Mouse (Mus musculus): ENCODE data around the gene Ackr3.

Ackr3 gene

DNA sequence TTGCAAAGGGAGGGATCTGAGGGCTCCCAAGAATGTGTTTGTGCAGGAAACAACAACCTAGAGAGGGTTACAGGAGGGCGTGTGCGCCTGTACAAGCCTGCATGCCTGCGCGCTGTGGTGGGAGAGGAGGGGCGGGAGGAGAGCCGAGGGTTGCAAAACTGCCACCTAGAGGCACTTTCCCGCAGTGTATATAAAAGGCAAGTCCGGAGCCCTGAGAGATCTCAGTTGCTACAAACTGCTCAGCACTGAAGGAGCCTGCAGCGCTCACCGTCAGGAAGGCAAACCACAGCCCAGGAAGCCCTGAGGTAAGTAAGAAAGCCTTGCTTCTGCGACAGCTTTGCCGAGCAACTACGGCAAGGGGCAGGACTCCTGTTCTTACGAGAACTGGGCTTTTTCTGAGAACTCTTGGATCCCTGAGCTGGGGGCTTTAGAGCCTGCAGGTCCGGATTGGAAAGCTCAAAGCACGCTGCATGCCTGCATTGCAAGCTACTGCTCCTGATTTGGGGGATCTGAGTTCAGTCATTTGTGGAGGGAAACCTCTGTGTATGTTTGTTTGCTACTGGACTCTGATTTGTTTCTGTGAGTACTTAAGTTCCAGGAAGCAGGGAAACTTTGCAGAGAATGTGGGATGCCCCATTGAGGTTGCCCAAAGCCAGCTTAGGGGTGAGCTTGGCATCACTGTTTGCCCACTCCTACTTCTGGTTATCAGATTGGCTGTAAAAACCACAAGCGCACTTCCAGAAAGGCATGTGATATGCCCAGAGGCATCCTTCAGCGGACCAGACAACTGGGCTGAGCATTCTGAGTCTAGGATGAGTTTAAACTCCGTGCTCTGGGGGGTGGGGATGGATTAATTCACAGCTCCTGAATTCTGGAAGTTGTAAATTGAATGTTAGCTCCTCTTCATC, at the start of gene Ackr3:
TSS of gene Ackr3 (plus strand) at position 198 of the 908 bp plus-strand sequence.
- in situ Hi-C loops (cut with MboI; ENCODE audit: low pct_unique_long_range_greater_than_20kb in 1 of 2, low sequenced_read_pairs in 2 of 2, unreplicated experiment in 1 of 2) = no loop called here

DNA sequence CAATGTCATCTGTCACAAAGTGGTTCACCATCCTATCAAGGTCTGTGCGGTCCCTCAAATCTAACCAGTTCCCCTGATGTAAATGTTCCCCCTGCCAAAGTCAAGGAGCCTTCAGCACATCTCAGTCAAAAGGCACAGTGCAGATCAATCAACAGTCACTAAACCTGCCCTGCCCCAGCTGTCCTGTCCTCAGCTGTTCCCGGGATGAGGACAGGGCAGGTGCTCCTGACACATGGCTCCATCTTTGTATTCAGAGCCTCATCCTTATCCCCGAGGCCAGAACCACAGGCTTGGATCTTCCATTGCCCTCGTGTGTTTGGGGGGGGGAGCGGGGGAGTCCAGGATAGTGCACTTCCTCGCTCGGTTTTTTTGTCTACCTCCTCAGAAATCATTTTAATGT, 47.2 kb upstream of the Ackr3 start:
- in situ Hi-C loops (cut with MboI; ENCODE audit: low pct_unique_long_range_greater_than_20kb in 1 of 2, low sequenced_read_pairs in 2 of 2, unreplicated experiment in 1 of 2) = no loop called here

DNA sequence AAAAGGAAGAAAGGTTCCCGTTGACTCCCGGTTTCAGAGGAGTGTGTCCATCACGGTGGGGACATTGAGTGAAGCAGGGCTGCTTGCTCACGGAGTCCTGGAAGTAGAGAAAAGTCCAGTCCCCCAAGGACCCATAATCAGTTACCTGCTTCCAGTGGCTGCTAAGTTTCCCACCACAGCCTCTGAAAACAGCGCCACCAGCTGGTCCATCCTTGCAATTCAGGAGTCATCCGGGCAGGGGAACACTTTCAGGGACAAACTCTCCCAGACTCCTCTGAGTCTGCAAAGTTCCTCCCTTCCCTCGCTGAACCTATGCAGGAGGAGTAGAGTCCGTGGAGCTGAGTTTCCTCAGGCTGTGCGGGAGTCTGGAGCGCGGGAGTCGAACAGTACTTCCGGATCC, 43.9 kb upstream of the Ackr3 start:
- in situ Hi-C loops (cut with MboI; ENCODE audit: low pct_unique_long_range_greater_than_20kb in 1 of 2, low sequenced_read_pairs in 2 of 2, unreplicated experiment in 1 of 2) = no loop called here

- in situ Hi-C loops (cut with MboI; ENCODE audit: low pct_unique_long_range_greater_than_20kb in 1 of 2, low sequenced_read_pairs in 2 of 2, unreplicated experiment in 1 of 2) = no loop called here
These were observed 42.2 kb upstream of the Ackr3 start for GRCm38 (mm10) chr1:90161623-90162022.

DNA sequence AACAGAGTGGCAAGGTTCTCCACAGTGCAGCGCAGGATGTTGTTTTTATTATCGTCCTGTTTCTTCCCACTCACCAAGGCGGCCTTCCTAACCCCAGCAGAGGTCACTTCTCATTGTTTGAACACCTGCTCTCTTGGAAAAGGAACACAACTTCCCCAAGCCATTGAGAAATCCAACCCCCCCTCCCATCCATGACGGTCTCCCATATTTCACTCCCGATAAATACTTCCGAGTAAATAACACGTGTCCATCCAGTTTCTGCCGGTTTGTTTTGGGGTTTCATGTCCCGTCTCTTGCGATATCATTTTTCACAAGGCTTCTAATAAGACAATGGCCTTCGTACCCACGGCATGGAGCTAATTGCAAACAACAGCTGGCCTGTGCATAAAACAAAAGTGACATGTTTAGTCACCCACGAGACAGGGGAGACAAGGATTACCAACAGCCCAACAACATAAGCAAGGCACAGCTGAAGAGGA, 41.4 kb upstream of the Ackr3 start:
- in situ Hi-C loops (cut with MboI; ENCODE audit: low pct_unique_long_range_greater_than_20kb in 1 of 2, low sequenced_read_pairs in 2 of 2, unreplicated experiment in 1 of 2) = no loop called here

- in situ Hi-C loops (cut with MboI; ENCODE audit: low pct_unique_long_range_greater_than_20kb in 1 of 2, low sequenced_read_pairs in 2 of 2, unreplicated experiment in 1 of 2) = no loop called here
These were observed 40.6 kb upstream of the Ackr3 start for GRCm38 (mm10) chr1:90163161-90163560.

DNA sequence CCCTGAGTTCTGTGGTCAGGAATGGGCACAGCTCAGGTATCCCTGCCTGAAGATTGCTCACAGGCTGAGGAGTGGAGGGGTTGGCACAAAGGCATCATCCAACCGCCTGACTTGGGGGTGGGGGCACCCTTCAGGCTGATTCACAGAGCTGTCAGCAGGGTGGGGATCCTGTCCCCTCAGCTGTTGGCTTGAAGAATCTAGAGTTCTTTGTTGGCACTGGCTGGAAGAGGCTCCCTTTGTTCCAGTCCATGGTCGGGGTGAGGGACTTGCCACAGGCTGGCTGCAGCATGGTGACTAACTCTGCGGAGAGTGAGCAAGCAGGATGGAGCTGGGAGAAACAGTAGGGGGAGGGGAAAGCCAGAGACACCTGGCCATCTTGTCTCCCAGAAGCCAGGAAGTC, 39.5 kb upstream of the Ackr3 start:
- in situ Hi-C loops (cut with MboI; ENCODE audit: low pct_unique_long_range_greater_than_20kb in 1 of 2, low sequenced_read_pairs in 2 of 2, unreplicated experiment in 1 of 2) = no loop called here

DNA sequence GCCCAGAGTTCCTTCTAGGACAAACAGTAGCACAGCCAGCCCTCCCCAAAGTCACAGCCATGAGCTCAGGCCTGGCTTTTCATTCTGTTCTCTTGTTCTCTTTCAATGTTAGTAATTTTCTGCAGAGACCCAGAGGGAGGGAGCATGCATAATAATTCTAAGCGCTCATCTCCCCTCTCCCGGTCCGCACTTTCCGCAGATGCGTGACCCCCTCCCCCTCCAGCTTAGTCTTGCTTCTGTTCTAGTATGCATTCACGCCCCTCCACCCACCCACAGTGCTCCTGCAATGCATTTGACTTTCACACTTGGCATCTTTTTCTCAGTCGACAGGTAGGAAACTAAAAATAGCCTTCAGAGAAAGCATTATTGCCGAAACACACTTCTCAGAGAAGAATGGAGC, 29.4 kb upstream of the Ackr3 start:
- in situ Hi-C loops (cut with MboI; ENCODE audit: low pct_unique_long_range_greater_than_20kb in 1 of 2, low sequenced_read_pairs in 2 of 2, unreplicated experiment in 1 of 2) = no loop called here

- in situ Hi-C loops (cut with MboI; ENCODE audit: low pct_unique_long_range_greater_than_20kb in 1 of 2, low sequenced_read_pairs in 2 of 2, unreplicated experiment in 1 of 2) = no loop called here
These were observed 27.6 kb upstream of the Ackr3 start for GRCm38 (mm10) chr1:90176223-90176622.

- in situ Hi-C loops (cut with MboI; ENCODE audit: low pct_unique_long_range_greater_than_20kb in 1 of 2, low sequenced_read_pairs in 2 of 2, unreplicated experiment in 1 of 2) = no loop called here
These were observed 26.2 kb upstream of the Ackr3 start for GRCm38 (mm10) chr1:90177565-90177964.

- in situ Hi-C loops (cut with MboI; ENCODE audit: low pct_unique_long_range_greater_than_20kb in 1 of 2, low sequenced_read_pairs in 2 of 2, unreplicated experiment in 1 of 2) = no loop called here
These were observed 25.8 kb upstream of the Ackr3 start for GRCm38 (mm10) chr1:90177978-90178377.

- in situ Hi-C loops (cut with MboI; ENCODE audit: low pct_unique_long_range_greater_than_20kb in 1 of 2, low sequenced_read_pairs in 2 of 2, unreplicated experiment in 1 of 2) = no loop called here
These were observed 23.3 kb upstream of the Ackr3 start for GRCm38 (mm10) chr1:90180479-90180878.

DNA sequence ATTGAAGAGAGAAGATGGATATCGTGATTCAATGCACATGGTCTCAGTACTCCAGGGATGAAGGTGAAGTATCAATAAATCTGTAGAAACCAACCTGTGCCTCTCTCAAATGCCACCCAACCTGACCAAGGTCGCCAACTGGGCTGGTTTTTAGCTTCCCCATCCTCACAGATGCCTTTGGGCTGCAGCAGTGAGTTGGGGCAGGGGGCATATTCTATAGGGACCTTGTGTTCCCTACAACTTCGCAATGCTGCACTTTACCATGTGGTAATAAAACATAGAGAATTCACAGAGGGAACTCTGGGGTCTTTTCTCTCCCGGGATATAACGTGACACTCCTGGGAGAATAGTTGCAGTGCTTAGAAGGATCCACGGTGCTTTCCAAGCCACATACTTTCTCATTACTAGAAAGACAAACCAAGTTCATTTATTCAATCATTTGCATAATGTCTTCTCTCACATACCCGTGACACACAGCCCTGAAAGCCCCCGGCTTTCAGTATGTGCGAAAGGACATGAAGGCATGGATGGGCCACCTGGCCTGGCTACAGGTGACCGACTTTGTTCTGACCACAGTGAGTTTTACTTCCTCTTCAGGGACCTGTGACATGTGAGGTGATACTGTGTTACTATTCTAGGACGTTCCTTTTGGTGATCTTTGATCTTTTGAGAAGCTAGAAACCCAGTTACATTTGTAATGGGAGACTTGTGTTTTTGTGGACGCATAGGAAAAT, 22.6 kb upstream of the Ackr3 start:
- in situ Hi-C loops (cut with MboI; ENCODE audit: low pct_unique_long_range_greater_than_20kb in 1 of 2, low sequenced_read_pairs in 2 of 2, unreplicated experiment in 1 of 2) = no loop called here

- in situ Hi-C loops (cut with MboI; ENCODE audit: low pct_unique_long_range_greater_than_20kb in 1 of 2, low sequenced_read_pairs in 2 of 2, unreplicated experiment in 1 of 2) = no loop called here
These were observed 21.3 kb upstream of the Ackr3 start for GRCm38 (mm10) chr1:90182521-90182920.

DNA sequence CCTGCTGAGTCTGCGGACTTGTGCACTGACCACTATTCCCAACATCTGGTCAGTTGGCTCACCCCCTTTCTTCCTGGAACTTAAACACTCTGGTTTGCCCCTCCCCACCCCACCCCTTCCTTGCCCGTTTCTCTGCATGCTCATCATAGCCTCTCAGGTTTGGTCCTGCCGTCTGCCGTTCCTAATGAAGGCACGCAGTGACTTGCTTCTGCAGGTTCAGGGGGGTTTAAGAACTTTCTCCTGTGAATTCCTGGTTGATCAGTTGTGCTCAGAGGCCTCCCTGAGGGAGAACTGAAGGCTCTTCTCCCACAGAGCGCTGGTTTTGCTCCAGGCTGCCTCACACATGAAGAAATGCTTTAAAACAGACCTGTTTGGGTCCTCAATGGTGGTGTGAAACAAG, 20.2 kb upstream of the Ackr3 start:
- in situ Hi-C loops (cut with MboI; ENCODE audit: low pct_unique_long_range_greater_than_20kb in 1 of 2, low sequenced_read_pairs in 2 of 2, unreplicated experiment in 1 of 2) = no loop called here

DNA sequence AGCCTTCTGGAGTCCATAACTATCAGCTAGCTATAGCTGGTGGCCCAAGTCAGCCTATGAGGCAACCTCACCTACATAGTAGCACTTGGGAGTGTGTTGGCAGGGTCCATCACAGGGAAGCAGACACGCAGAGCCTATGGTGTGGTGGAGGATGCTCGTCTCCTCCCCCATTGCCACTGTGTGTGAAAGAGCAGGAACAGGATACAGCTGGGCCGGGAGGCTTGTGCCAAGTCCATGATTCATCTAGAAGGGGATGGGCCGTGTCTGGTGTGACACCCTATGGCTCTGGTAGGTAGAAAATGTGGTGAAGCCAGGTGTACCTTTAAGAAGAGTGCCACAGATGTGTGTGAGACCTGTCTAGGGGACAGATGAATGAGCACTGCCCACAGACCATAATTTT, 17.6 kb upstream of the Ackr3 start:
- in situ Hi-C loops (cut with MboI; ENCODE audit: low pct_unique_long_range_greater_than_20kb in 1 of 2, low sequenced_read_pairs in 2 of 2, unreplicated experiment in 1 of 2) = no loop called here

GRCm38 (mm10) chr1:90186874-90187273, 16.9 kb upstream of the Ackr3 start:
- in situ Hi-C loops (cut with MboI; ENCODE audit: low pct_unique_long_range_greater_than_20kb in 1 of 2, low sequenced_read_pairs in 2 of 2, unreplicated experiment in 1 of 2) = no loop called here

- in situ Hi-C loops (cut with MboI; ENCODE audit: low pct_unique_long_range_greater_than_20kb in 1 of 2, low sequenced_read_pairs in 2 of 2, unreplicated experiment in 1 of 2) = no loop called here
These were observed 14.7 kb upstream of the Ackr3 start for GRCm38 (mm10) chr1:90189046-90189445.

DNA sequence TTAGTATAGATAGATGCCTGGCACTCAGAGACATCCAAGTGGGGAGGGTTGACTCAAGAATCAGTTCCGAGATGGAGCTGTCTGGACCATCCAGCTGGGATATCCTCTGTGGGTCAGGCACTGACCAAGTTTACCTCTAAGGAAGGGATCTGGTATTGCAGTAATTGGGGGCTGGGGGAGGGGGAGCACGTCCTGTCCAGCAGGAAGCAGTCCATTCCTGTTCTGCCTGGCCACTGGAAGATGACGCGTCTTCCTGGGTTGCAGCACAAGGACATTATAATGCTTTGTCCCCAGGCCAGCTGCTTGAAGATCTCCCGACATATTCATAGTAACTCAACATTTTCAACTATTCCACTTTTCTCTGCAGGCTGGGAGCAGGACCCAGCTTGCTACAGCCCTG, 2.5 kb upstream of the Ackr3 start:
- in situ Hi-C loops (cut with MboI; ENCODE audit: low pct_unique_long_range_greater_than_20kb in 1 of 2, low sequenced_read_pairs in 2 of 2, unreplicated experiment in 1 of 2) = no loop called here

DNA sequence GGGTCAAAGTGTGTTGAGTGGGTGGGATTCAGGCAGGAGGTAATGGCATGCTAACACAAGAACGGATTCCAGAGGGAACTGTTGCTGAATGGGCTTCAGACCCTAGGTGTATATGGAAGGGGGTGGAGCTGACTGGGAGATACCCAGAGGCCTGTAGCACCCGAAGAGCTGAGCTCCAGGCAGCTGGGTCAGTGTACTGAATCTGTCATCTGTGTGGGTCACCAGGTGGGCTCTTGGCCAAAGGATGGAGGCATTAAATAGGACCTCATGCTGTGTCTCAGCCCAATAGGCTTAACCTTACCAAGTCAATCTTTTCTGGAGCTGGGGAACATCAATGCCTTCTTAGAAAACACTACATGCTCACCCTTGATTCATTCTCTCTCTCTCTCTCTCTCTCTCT, 2.1 kb upstream of the Ackr3 start:
- in situ Hi-C loops (cut with MboI; ENCODE audit: low pct_unique_long_range_greater_than_20kb in 1 of 2, low sequenced_read_pairs in 2 of 2, unreplicated experiment in 1 of 2) = no loop called here
